Mouse (Mus musculus): ENCODE data around the gene Ankar.

Ankar gene

DNA sequence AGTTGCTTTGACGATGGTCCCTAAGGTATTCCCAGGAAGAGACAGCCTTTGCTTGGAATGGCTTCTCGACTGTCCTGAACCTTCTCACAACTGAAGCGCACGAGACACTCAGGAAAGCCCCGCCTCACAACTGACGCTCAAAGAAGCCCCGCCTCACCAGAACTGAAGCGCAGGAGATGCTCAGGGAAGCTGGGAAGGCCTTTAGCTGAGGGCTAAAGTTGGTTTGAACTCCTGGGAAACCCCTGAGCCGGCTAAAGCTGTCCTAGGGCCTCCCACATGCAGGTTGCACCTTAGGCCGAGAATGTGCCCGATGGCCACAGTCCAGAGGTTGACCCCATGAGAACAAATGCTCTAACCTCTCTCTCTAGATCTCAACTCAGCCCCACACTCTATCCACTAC is at the start of gene Ankar:
TSS of gene Ankar (minus strand) at position 101 of the 400 bp plus-strand sequence.
- no peak for DNase-seq (ENCODE audit: low spot score)

DNA sequence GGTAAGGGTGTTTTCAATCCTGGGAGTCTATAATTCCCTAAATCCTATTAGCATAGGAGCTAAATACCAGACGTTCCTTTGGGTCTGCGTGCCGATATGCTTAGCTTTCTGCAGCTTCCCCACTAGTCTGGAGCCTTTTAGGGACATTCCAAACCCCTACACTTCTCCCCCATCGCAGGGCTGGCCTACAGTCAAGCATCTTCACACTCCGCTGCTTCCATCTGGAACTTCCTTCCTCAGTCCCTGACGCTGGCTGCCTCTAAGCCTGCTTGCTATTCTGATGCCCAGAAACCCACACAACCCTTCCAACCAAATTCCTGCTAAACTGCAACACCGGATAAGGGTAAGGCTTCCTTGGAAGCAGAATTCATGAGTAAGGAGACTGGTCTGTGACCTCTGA is 46.0 kb upstream of the Ankar start:
- DNase-seq (ENCODE audit: low spot score): no peak

DNA sequence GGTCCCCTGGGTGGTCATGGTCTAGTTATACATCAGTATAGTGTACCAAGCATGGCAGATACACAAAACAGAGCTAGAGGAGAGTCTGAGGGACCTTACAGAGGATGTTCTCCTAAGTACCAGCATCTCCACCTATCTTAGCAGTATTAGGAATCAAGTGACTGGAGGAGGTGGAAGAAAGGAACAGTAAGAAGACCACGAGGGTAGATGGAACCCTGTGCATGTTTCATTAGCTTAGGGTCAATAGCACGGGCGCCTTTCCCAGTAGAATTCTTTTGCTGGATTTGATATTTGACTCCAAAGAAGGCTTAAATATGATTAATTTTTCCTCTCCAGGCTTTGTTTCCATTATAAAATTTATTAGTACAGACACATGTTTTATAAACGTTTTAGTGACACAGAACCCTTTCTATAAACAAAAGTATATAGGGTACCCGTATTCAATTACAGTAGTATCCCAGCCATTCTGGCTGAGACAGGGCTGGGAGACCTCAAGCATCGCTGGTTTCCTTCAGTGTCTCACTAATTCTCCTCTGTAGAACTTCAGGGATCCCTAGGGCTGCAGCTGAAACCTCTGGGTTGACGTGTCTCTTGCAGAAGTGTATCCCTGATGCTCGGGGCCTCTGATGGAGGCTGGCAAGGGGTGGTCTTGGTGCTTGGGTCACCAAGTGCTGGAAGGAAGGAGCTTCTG is 44.6 kb upstream of the Ankar start:
- no peak for DNase-seq (ENCODE audit: low spot score)

DNA sequence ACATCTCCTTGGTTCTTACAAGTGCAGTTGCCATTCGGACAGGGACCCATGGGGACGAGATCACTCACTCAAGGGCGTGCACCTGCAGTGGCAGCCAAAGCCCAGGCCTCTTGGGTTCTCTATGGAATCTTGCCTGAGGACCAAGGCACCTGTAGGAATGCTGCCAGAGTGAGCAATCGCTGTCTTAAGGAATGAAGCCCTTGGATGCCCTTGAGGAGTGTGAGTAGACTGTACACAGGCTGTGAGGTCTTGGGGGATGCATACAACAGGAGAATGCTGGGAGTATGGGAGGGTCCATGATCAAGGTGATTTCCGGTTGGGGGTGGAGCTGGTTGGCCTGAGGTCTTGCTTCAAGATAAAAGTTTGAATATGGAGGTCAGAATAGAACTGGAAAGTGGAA is 41.0 kb upstream of the Ankar start:
- no peak for DNase-seq (ENCODE audit: low spot score)

DNA sequence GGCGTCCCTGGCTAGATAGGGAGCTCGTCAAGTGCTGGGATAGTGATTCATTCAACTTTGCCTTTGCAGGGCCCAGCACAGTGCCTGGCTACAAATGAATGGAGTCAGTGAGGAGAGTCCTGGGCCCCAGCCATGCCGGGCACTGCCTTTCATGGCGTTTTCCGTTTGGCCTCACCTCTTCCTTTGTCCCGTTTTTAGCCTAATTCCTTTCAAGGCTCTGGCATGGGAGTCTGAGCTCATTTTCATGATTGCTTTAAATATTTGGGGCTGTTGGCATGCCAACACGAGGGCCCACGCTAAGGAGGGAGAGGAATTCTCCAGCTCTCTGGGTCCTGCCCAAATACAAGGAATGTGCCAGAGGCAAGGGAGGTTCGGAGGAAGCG is 39.3 kb upstream of the Ankar start:
- DNase-seq (ENCODE audit: low spot score): peak; percentile 13

DNA sequence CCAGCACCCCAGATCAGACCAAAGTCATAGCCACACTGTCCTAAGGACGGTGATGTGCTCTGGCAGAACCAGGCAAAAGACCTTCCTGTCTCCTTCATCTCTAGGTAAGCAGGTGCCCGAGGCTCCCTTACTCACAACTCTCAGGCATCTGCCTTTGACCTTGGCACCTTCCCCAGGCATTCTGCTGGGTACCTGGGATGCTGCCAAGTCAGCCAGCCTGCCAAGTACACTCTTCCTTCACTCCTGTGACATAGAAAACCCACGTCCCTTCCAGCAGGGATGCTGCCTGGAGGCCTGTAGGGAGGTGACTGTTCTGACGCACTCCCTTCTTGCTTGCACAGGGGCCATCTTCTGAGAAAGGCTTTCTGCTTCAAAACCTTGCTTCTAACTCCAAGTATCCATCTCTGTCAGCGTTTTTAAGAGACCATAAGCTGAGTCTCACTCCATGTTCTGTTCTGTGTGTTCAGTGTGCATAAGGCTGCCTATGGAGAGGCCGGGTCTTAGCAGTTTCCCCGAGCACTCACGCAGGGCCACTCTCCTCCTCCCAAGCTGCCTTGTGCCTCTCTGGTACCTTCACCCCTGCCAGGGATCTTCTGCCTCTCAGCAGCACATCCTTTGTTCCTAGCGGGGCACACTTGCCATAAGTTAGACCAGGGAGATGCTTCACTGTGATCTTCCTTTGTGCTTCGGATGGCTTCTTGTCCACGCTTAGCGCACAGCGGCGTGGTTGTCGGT is 38.7 kb upstream of the Ankar start:
- peak; percentile 43 for DNase-seq (ENCODE audit: low spot score)

DNA sequence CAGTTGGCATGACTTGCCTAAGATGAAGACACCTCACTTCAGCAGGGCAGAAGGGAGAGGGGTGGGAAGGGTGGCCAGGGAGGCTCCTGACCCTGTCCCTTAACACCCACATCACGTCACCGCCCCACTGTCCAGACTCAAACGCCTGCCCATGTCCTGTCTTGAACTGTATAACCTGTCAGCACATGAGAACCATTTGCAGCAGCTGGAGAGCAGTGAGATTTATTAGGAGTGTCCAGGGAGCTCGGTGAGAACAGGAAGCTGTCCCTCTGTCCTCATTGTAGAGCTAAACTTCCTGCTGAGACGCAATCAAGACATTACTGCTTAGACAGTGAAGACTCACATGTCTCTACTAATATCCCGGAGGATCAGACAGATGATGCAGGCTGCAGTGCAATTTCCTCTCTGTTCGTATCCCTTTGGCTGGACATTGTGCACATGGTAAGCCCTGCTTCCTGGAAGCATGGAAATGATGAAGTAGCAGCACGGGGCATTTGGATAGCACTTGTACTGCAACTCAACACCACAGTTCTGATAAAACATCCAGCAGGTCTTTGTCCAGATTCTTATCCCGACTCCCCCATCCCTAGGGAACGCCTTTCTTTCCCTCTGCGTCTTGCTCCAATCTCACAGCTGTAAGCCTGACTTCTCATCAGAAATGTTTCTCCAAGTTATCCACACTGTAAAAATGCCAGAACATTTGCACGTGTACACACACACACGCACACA is 36.2 kb upstream of the Ankar start:
- DNase-seq (ENCODE audit: low spot score): no peak

DNA sequence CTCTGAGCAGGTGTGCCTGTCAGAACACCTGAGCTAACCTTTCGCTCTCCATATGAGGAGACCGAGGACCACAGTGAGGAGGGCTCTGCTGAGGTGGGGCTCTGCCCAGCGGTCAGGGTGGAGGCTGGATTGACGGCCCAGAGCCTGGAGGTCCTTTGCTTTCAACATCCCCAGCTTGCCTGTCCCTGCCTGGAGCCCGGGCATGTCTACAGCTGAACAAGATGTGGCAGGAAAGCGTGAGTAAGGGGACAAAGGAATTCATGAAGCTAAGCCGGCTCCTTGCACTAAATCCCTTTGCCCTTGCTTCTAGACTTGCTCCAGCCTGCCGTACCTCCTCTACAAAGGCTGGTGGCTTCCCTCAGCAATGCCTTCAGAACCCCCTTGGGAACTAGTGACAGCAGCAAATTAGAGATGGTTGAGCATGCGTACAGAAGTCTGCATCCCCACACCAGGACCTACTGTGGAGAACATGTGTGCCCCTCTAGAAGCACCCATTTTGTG is 32.9 kb upstream of the Ankar start:
- DNase-seq (ENCODE audit: low spot score): no peak

DNA sequence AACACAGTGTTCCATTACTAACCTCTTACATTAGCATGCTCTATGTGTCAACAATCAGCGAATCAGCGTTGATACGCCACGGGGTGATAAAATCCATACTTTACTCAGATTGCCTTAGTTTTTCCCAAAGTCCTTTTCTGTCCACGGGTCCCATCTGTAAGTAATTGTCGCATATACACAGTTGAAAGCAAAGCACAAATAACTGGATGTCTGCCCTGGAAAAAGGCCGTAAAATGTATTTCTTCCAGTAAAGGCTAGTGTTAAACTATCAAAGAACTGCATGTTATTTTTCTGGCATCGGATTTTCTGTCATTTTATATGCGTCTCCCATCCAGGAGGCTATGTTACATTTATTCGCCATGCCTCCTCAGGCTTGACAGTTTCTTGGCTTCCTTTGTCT is 29.7 kb upstream of the Ankar start:
- DNase-seq (ENCODE audit: low spot score): no peak

DNA sequence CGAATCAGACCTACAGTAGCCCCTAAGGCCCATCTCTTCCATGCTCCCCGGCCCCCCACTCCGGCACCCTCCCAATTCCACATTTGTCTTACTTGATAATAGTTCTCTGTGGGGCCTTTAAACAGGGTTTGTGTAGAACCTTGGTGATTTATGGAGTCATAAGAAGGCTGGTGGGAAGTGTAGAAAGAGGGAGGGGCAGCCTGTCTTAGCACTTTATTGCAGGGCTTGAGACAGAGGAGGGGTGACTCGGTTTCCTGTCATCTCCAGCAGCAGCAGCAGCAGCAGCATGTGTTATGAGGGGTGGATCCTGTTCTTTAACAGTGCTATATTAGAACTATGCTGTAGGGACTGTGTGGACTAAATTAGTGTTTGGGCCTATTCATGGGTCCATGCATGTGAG is 28.4 kb upstream of the Ankar start:
- no peak for DNase-seq (ENCODE audit: low spot score)

DNA sequence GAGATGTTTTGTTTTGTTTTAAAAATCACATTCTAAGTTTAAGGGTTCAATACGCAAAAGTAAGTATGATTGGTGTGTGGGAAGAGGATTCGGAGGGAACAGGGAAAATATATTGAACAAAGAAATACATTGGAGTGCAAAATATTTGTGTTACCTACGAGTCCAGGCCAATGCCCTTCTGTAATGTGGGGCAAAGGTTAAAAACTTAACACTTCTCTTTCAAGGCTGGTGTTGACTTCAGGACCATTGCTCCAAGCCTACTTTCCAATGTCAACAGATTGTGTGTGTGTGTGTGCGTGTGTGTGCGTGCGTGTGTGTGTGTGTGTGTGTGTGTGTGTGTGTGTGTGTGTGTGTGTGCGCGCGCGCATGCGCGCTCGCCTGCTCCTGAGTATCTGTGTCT is 25.6 kb upstream of the Ankar start:
- no peak for DNase-seq (ENCODE audit: low spot score)

DNA sequence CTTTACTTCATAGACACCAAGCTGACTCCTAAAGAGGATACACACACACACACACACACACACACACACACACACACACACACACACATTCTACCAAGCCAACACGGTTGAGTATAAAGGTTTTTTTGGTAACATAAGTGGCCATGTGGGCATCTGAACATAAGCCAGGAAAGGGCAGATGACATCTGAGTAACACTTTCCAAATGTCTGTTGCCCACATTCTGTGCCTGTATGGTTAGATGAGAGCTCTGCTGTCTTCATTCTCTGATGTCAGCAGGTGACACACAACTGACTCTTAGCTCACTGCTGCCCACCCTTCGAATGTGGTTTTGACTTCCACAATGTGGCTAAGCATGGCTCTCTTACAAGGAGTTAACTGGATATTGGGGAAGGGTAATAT is 24.0 kb upstream of the Ankar start:
- DNase-seq (ENCODE audit: low spot score): no peak

DNA sequence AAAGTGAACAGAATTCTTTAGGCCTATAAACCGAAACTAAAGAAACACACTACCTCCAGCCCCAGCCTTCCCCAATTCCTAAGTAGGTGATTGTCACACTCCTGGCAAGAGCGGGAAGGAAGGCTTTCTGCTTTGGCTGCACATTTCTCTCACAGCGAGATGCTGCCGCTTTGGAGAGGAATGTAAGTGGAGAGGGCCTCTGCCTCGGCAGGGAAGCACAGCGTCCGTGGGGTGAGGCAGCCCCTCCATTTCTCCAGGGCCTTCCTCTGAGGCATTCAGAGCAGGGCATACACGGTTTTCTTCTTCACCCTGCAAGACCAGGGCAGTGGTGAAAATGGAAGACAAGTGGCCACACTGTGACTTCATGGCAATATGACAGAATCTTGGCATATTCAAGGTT is 22.3 kb upstream of the Ankar start:
- DNase-seq (ENCODE audit: low spot score): no peak

DNA sequence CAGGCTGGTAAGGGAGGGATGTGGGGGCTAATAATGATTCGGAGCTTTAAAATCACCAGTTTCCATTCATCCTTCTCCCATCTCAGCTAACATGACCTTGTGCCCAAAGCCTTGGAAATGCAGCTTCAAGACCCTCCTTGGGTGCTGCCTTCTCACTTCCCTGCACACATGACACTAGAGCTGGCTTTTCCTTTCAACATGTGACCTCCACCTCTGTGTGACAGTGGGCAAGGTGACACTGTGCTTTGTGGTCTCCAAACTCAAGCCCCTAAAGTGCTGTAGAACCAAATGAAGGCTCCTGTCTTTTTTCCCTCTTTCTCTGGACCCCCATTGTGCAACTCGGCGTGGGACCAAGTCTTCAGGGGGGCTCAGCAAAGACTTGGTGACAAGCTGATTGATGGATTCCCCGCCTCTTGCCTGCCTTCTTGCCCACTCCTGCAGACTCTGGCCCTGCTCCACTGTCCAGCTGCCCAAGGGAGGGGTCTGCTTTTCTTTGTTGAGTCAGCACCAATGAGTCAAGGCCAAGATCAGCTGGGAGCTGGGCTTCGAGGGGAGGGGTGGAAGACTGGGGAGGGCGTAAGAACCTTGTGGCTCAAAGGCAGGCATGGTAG is 19.8 kb upstream of the Ankar start:
- DNase-seq (ENCODE audit: low spot score): no peak

DNA sequence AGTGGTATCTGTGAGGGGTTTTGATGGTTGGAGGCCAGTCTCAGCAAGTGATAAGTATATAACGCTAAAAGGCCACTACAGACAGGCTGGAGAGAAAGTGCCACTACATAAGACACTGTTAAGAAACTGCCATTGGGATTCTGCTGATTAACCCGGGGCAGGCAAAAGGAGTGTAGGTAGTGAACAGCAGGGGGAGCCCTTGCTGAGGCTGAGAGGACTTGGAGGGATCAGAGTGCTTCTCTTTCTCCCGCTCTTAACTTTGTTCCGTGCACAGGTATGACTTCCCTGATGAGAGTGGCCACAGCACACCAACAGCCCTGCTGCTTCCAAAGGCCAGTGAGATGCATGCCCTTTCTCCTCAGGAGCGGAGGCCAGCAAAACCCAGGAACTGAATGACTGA is 18.5 kb upstream of the Ankar start:
- peak; percentile 58 for DNase-seq (ENCODE audit: low spot score)

DNA sequence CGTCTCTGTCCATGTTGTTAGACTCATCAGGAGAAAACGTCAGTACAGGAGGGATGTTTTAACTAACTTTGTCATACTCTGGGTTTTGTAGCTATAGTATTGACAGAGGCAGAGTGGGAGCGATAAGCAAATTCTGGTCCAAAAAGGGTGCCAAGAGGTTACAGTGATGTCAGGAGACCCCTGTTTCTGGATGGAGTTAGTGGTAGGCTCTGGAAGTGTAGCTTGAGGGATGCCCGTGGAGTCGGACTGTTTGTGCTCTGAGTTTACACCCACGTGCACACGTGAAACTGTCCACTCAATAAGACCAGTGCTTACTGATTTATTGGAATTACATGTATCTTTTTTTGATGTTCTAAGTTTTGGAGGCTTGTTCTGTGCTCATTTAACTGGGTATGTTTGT is 17.2 kb upstream of the Ankar start:
- DNase-seq (ENCODE audit: low spot score): no peak

DNA sequence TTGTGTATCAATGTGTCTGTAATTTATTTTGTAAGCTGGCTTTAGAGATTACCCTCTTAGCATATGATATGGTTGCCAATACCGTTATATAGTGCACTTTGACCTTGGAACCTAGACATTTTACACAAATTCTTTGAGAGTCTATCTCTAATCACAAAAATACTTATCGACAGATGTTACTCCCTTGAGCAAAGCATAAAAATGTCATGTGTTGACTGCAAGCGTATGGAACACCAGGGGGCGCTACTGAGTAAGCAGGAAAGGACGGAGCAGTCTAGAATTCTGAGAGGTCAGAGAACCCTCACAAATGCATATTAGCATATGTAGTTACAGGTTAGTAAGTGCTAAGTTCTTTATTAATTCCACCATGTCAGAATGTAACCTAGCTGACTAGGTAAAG is 16.5 kb upstream of the Ankar start:
- peak; percentile 59 for DNase-seq (ENCODE audit: low spot score)

DNA sequence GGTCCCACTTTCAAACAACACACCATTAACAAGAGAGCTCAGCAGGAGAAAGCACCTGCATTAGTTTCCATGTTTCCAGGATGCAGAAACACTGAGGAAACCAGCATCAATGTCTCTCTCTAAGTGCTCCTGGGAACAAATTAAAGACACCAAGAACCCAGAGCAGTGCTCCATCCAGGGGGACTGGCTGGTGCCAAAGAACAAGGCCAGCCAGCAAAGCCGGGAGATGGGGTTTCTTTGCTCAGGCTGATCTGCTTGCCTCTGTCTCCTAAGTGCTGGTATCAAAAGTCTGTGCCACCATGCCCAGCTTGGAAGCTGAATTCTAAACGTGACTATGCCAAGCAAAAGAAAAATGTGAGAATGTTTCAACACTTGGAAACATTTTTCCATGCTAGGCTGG is 16.0 kb upstream of the Ankar start:
- no peak for DNase-seq (ENCODE audit: low spot score)

DNA sequence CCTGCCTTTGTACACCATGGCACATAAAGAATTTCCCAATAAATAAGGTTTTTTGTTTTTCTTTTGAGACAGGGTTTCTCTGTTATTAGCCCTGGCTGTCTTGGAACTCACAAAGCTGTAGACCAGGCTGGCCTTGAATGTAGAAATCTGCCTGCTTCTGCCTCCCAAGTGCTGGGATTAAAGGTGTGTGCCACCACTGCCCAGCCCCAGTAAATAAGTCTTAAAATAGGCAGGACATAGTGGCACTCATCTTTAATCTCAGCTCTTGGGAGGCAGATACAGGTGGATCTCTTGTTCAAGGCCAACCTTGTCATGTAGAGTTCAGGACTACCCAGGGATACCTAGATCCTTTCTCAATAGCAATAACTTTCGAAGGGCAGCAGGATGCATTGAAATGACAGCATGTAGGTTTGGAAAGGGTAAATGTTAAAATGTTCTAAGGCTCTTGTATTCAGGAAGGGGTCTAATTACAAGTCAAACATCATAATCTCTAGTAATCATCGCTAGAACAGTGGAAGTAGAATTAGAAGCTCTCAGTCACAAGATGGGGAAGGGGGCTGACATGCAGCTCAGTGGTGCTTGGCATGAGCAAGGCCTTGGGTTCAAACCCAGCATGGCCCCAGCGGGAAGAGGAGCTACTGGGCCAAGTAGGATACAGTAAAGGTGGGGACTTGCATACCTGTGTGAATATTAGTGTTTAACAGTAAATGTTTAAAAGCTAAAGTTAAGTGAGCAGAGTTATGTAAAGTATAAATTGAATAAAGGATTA is 15.4 kb upstream of the Ankar start:
- no peak for DNase-seq (ENCODE audit: low spot score)

DNA sequence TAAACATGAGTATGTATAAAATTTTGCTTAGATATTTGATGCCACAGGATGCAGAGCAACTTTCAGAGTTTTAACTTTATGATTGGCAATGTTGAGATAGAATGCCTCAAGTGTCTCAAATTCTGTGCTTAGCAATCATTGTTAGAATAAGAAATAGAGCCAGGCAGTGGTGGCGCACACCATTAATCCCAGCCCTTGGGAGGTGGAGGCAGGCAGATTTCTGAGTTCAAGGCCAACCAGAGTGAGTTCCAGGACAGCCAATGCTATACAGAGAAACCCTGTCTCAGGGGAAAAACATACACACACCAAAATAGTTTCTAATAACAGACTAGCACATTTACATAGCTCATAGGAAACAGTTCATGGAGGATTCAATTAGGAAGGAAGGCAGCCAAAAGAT is 14.7 kb upstream of the Ankar start:
- DNase-seq (ENCODE audit: low spot score): no peak

DNA sequence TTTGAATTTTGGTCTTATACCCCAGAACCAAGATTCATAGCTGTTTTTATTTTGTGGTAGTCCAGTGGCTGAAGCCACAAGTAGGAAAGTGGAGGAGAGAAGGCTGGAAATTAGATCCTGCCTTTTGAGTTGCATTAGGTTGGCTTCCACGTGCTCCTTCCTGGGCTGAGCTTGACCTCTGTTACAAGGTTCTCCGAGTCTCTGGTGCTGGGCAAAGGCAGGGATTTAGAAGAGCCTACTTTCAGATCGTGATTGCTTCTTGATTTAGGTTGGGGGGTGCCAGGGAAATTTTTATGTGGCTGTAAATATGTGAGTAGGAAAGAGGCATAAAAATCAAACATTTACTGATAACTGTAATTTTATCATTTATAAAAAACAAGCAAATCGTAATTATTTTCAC is 14.2 kb upstream of the Ankar start:
- no peak for DNase-seq (ENCODE audit: low spot score)

DNA sequence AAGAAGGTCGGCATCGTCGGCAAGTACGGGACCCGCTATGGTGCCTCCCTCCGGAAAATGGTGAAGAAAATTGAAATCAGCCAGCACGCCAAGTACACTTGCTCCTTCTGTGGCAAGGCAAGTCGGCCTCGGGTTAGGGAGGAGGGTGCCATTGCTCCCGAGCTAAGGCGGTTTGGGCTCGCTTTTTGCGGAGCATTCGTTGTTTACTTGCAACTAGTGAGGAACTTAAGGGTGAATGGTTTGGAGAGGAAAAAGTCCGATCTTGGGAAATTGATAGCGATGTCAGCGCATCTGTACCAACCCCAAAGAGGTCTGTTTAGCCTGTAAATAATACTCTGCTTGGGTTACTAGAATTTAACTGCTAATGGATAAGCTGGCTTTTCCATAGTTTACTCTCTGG is 11.3 kb upstream of the Ankar start:
- DNase-seq (ENCODE audit: low spot score): no peak
